8 mouse cellular contexts compared by ENCODE assay signal in genomic region chr1:72870615-72871336, GRCm38 (mm10). TPM values are rescaled to one million over a fixed set of nuclear protein-coding genes. Genes with fewer than 3 reads are reported as not detected.
DNase-seq lines count a peak whose midpoint lies in the region; ATAC-seq and TF ChIP-seq lines count a peak whose summit lies in the region.

No protein-coding gene starts in this region.

- TF ChIP-seq EP300 in liver, embryonic 14.5 days (IDR thresholded peaks at IDR 0.05; ENCODE audit: low read depth), result no peak

- peak overlapping the region; percentile 53 for H3K4me3 ChIP-seq in forebrain, embryonic 13.5 days
- peak overlapping the region; percentile 74 for H3K4me3 ChIP-seq in heart, embryonic 16.5 days (ENCODE audit: low read length)
- H3K4me3 ChIP-seq in liver, embryonic 14.5 days (ENCODE audit: insufficient read depth in 1 of 2, low read depth in 2 of 2, low read length in 2 of 2), result peak overlapping the region; percentile 29 to 37
- H3K4me3 ChIP-seq in neural tube, embryonic 13.5 days, result peak overlapping the region; percentile 55

- H3K27ac ChIP-seq in forebrain, embryonic 13.5 days, result peak overlapping the region; percentile 66
- H3K27ac ChIP-seq in heart, embryonic 16.5 days (ENCODE audit: low read length), result peak overlapping the region; percentile 59
- H3K27ac ChIP-seq in liver, embryonic 14.5 days, result no peak overlapping the region
- peak overlapping the region; percentile 79 for H3K27ac ChIP-seq in neural tube, embryonic 13.5 days (replicated peaks)

- H3K27me3 ChIP-seq in forebrain, embryonic 13.5 days, result no peaks in the 10 kb centered on the region
- H3K27me3 ChIP-seq in heart, embryonic 16.5 days (ENCODE audit: control insufficient read depth, insufficient read depth, low read length), result peaks cover 3% of the 10 kb centered on the region; the same call in 1 of the 2 replicates
- H3K27me3 ChIP-seq in liver, embryonic 14.5 days (ENCODE audit: control insufficient read depth, insufficient read depth, low read length), result peaks cover 54% of the 10 kb centered on the region
- H3K27me3 ChIP-seq in neural tube, embryonic 13.5 days, result peaks cover 33% of the 10 kb centered on the region

- peak; percentile 53 for ATAC-seq in forebrain, embryonic 13.5 days
- peak; percentile 56 for ATAC-seq in heart, embryonic 16.5 days (replicated peaks; ENCODE audit: extremely low read depth, insufficient read depth, low FRiP score)
- ATAC-seq in liver, embryonic 14.5 days (ENCODE audit: insufficient read depth), result no peak
- ATAC-seq in neural tube, embryonic 13.5 days (ENCODE audit: low read depth), result peak; percentile 24; the same call in 1 of the 2 replicates

- H3K9me3 ChIP-seq in forebrain, embryonic 13.5 days (replicated peaks), result no peaks in the 10 kb centered on the region
- no peaks in the 10 kb centered on the region for H3K9me3 ChIP-seq in heart, embryonic 16.5 days (replicated peaks; ENCODE audit: control insufficient read depth, low read length)
- no peaks in the 10 kb centered on the region for H3K9me3 ChIP-seq in liver, embryonic 14.5 days (ENCODE audit: control insufficient read depth, low read length)
- no peaks in the 10 kb centered on the region for H3K9me3 ChIP-seq in neural tube, embryonic 13.5 days

- peak overlapping the region; percentile 58 for H3K9ac ChIP-seq in forebrain, embryonic 13.5 days
- peak overlapping the region; percentile 52 for H3K9ac ChIP-seq in heart, embryonic 16.5 days (ENCODE audit: low read length)
- H3K9ac ChIP-seq in liver, embryonic 14.5 days (replicated peaks), result no peak overlapping the region
- peak overlapping the region; percentile 74 for H3K9ac ChIP-seq in neural tube, embryonic 13.5 days

- TF ChIP-seq CTCF in liver, embryonic 14.5 days (IDR thresholded peaks at IDR 0.05; ENCODE audit: low read depth), result no peak

- H3K36me3 ChIP-seq in forebrain, embryonic 13.5 days (ENCODE audit: poor library complexity, severe bottlenecking), result no peaks in the 10 kb centered on the region
- no peaks in the 10 kb centered on the region for H3K36me3 ChIP-seq in heart, embryonic 16.5 days (ENCODE audit: control insufficient read depth, insufficient read depth)
- no peaks in the 10 kb centered on the region for H3K36me3 ChIP-seq in liver, embryonic 14.5 days (replicated peaks; ENCODE audit: control insufficient read depth, insufficient read depth, low read depth)
- H3K36me3 ChIP-seq in neural tube, embryonic 13.5 days, result no peaks in the 10 kb centered on the region

- WGBS in forebrain, embryonic 13.5 days, result 1% methylated on average over 20 of the region's 20 CpGs
- under 1% methylated on average over 20 of the region's 20 CpGs for WGBS in heart, embryonic 16.5 days
- WGBS in liver, embryonic 14.5 days (ENCODE audit: insufficient replicate concordance), result under 1% methylated on average over 20 of the region's 20 CpGs
- 1% methylated on average over 20 of the region's 20 CpGs for WGBS in neural tube, embryonic 13.5 days

- H3K4me1 ChIP-seq in forebrain, embryonic 13.5 days, result peaks cover 80% of the 10 kb centered on the region
- peaks cover 29% of the 10 kb centered on the region for H3K4me1 ChIP-seq in heart, embryonic 16.5 days (ENCODE audit: control insufficient read depth, insufficient read depth, low read length)
- peaks cover 0 to 5% of the 10 kb centered on the region in 2 experiments; a peak in 2 of 4 replicates for H3K4me1 ChIP-seq in liver, embryonic 14.5 days (replicated peaks; ENCODE audit: control insufficient read depth in 2 of 2, insufficient read depth in 2 of 2, low read length in 1 of 2)
- H3K4me1 ChIP-seq in neural tube, embryonic 13.5 days (replicated peaks), result peaks cover 91% of the 10 kb centered on the region

- DNase-seq in urinary bladder, adult 18-20 months (ENCODE audit: low spot score in 2 of 2), result peak; percentile 45 to 81
- no peak for DNase-seq in urinary bladder, postnatal 10 days (ENCODE audit: low spot score)
- peak; percentile 94 to 97 for DNase-seq in kidney, postnatal 25 days
- DNase-seq in liver, embryonic 14.5 days (ENCODE audit: low read depth in 3 of 3, low spot score in 3 of 3), result no peak
- DNase-seq in spleen, adult 12 weeks (ENCODE audit: low spot score), result no peak

- H3K4me2 ChIP-seq in forebrain, embryonic 13.5 days, result peak overlapping the region; percentile 90
- H3K4me2 ChIP-seq in heart, embryonic 16.5 days (ENCODE audit: low read depth, low read length), result peak overlapping the region; percentile 88
- H3K4me2 ChIP-seq in liver, embryonic 14.5 days (ENCODE audit: low read depth), result peak overlapping the region; percentile 61
- H3K4me2 ChIP-seq in neural tube, embryonic 13.5 days, result peak overlapping the region; percentile 85

RNA-seq across cellular contexts. Expression of gene Igfbp5, which starts 3.9 kb away (rescaled TPM):
- 20.9 and 30.9 TPM in 2 replicates for polyA plus RNA-seq in forebrain, embryonic 13.5 days (2015; fragmentation: Nextera tagmentation; extraction: Ambion mirVana)
- polyA plus RNA-seq in heart, embryonic 16.5 days (2015; fragmentation: Nextera tagmentation; extraction: Ambion mirVana), result 65.1 and 69.0 TPM in 2 replicates
- 1.2 and 1.3 TPM in 2 replicates for polyA plus RNA-seq in liver, embryonic 14.5 days (2012; rRNA removed)
- polyA plus RNA-seq in liver, embryonic 14.5 days (2014; fragmentation: Nextera tagmentation; extraction: Ambion mirVana), result 0.36 and 0.45 TPM in 2 replicates
- 158 and 172 TPM in 2 replicates for polyA plus RNA-seq in neural tube, embryonic 13.5 days (2015; fragmentation: Nextera tagmentation; extraction: Ambion mirVana)

RNA-seq across cellular contexts. Expression of gene Igfbp2, which starts 46.5 kb away (rescaled TPM):
- polyA plus RNA-seq in forebrain, embryonic 13.5 days (2015; fragmentation: Nextera tagmentation; extraction: Ambion mirVana), result 319 and 349 TPM in 2 replicates
- polyA plus RNA-seq in heart, embryonic 16.5 days (2015; fragmentation: Nextera tagmentation; extraction: Ambion mirVana), result 43.3 and 58.6 TPM in 2 replicates
- polyA plus RNA-seq in liver, embryonic 14.5 days (2012; rRNA removed), result 2.4 and 3.4 TPM in 2 replicates
- polyA plus RNA-seq in liver, embryonic 14.5 days (2014; fragmentation: Nextera tagmentation; extraction: Ambion mirVana), result 1.6 and 2.3 TPM in 2 replicates
- 337 and 391 TPM in 2 replicates for polyA plus RNA-seq in neural tube, embryonic 13.5 days (2015; fragmentation: Nextera tagmentation; extraction: Ambion mirVana)

Comparison
In these comparisons a context has a peak if more than half of its experiments do, and no peak if none do; other contexts are left out.
1. DNase-seq: peak in urinary bladder, adult 18-20 months (2 of 2) and kidney, postnatal 25 days (2 of 2); none in urinary bladder, postnatal 10 days (single experiment), liver, embryonic 14.5 days (0 of 3) and spleen, adult 12 weeks (single experiment).
2. RNA of gene Igfbp2, which starts 46.5 kb away (polyA plus RNA-seq): 337 to 391 TPM in neural tube, embryonic 13.5 days, 319 to 349 TPM in forebrain, embryonic 13.5 days and 43.3 to 58.6 TPM in heart, embryonic 16.5 days; 1.6 to 3.4 TPM in liver, embryonic 14.5 days; every median in the first group is over 10 times any median in the second.
3. Peak in every context shown above with its lines, with median percentiles within 50 percentile points of each other: H3K4me2 ChIP-seq and H3K4me3 ChIP-seq.